Mouse (Mus musculus) left cerebral cortex, postnatal 14 days (tissue): ENCODE results near the gene Tenm4. TPM values are rescaled to one million over a fixed set of nuclear protein-coding genes. Genes with fewer than 3 reads are reported as not detected.
A peak's percentile ranks its signal among the peaks of the same experiment; 100 is the strongest.

Experiments used
- DNase-seq, 2 experiments: peaks; one replicate each; pipeline ENCODE4 v3.0.0; 2021 to 2022; ENCODE audit warnings: low spot score in 2 of 2, mixed read lengths in 1 of 2
- intact Hi-C: fragments of 180-260 bp; cut with DNase I; formaldehyde crosslinking; loops from one replicate; pipeline ENCODE4 v1.15.1; 2025
- total RNA-seq, 2 experiments: library from RNA; stranded (reverse); gene quantifications; 2 replicates each; pipeline ENCODE4 v1.2.3; 2021

The Tenm4 gene
- total RNA-seq, 2 experiments from 2014 or later = 117 to 118 TPM

- no peak for DNase-seq
- intact Hi-C loops = no loop called here
These were observed 700.0 kb downstream of the Tenm4 start for GRCm38 (mm10) chr7:96871031-96871430.

GRCm38 (mm10) chr7:96878511-96879276 lies 707.6 kb downstream of the Tenm4 start:
- intact Hi-C loops = no loop called here

DNA sequence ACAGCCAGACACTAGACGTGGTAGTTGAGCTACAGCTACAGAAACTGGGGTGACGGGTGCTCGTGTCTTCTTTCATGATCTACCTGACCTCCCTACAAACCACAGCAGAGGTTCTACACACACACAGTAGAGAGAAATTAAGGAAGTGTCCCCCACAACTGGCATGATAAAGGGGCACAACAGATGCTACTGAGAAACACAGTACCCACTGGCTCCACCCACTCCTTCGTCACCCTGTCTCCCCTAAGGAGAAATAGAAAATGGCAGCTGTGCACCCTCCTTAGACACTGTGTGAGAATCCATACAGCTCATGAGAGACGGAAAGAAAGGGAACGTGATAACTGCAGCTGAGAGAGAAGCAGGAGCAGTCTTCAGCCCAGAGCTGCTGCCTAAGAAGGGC lies 708.5 kb downstream of the Tenm4 start:
- intact Hi-C loops = no loop called here
- no peak for DNase-seq

More at GRCm38 (mm10) chr7:96878511-96879276, 707.6 kb downstream of the Tenm4 start:
- no peak for DNase-seq

DNA sequence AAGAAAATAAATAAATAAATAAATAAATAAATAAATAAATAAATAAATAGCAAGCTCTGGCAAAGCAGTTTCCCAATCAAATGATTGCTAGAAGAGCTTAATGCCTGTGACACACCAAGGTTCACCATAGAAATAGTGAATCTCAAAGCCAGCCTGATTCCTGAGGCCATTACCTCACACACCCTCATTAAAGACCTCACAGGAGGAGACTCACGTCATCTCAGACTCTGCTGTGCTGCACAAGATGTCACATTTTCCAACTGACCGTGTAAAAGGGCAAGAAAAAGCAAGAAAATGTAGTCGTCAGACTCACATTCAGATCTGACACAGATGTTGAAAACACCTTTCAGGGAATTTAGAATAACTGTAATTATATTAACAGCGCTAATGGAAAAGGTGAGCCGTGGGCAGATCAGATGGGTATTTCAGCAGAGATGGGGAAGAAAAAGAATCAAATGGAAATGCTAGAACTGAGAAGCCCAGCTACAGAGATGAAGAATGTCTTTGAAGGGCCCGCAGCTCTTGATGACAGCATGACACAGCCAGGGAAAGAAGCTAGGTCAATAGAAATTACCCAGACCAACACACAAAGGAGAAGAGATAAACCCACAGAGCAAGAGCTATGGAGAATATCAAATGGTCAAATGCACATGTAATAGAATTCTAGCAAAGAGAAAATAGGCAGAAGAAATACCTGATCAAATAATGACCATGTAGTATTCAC lies 709.3 kb downstream of the Tenm4 start:
- intact Hi-C loops = no loop called here
- DNase-seq = no peak

DNA sequence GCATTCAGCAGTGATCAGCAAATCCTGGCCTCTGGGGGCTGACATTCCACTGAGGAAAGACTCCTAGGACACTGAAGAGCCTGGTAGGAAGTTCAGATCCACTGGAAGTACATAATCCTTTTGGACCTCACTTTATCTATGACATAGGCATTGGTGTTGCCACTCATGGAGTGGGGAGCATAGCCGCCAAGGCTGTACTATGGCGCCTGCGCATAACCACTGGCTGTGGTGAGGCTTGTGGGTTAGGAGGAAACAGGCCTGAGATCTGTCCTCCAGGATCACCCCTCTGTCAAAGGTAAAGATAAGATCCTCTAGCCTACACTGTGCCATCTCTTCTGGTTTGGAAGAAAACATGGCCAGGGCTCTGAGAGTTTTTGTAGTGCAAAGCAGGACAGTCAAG lies 712.3 kb downstream of the Tenm4 start:
- intact Hi-C loops = no loop called here
- DNase-seq = no peak

GRCm38 (mm10) chr7:96887088-96887654 lies 716.1 kb downstream of the Tenm4 start:
- DNase-seq = peak in 1 of 2 experiments; percentile 23
- intact Hi-C loops = no loop called here

DNA sequence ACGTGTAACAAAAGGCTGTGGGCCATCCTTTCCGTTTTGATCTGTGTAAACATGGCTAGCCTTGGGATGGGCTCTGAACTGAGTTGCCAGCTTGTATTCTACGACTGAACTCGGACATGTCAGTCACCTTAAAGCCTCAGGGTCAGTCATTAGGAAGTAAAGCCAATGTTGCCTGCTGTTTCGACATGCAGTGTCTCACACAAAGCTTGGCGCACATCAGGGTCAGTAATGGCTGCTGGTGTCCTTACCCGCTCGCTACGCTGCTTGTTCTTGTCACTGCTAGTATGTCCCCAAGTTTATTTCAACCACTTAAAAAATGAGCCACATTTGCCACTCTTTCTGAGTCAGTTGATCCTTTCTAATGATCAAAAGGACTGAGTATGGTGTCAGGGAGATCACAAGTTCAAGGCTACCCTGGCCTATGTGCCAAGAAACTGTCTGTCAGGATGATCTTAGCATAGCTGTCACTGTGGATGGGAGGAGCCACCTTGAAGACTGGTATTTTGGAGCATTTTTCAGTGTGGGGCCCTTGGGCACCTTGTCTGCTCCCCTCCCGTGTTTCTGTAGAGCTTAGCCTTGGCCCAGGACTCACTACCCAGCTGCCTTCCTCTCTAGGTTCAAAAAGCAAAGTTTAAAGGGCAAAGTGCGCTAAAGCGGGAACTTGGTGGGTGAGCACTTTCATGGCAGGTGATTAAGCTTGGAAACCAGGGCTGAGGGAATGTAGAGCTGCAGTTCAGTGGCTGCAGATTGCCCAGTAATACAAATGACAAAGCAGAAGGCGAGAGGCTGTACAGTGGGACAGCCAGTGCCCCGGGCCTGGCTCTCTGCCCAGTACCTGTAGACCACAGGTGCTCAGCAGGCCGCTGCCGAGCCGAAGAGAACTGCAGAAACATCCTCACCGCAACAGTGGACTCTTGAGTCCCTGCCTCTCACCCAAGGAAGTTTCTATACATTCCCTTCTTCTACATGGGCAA lies 718.3 kb downstream of the Tenm4 start:
- no peak for DNase-seq
- intact Hi-C loops = no loop called here

DNA sequence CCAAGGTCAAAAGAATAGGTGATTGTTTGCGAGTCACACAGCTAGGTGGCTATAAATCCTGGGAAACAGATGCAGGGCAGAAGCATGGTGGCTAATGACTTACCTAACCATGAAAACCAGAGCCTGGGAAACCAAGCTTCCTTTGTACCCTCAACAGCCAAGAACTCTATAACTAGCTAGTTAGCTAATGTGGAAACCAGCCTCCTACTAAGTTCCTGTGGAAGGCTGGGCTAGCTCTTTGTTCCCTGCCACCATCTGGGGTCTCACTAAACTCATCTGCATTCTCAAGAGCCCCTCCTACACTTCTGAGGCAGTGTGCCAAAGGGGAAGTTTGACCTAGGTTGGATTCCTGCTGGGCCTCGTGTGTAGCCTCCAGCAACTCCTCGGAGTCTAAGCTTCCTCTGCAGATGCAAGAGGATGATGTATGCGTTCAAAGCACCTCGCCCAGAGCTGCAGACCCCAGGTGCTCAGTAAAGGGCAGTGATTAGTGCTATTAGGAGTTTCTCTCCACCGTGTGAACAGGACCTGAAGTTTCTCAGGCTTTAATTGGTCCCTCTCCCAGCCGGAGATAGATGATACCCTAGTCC lies 719.1 kb downstream of the Tenm4 start:
- no peak for DNase-seq
- intact Hi-C loops = no loop called here

DNA sequence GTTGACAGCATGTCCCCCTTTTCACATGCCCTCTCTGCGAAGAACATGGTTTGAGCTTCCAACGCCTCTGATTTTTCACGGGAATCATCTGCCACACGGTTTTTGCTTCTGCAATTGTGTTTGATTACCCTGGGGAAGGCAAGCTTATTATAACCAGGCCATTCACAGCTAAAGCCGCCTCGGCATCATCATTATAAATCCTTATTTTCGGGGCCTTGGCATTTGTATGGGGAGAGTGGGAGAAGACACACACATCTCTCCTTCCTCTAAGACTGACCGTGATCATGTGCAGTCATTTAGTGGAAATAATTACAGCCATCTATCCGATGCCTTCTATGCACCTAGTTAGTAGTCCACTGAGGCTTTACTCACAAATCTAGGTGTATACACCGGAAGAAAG lies 719.9 kb downstream of the Tenm4 start:
- intact Hi-C loops = no loop called here
- no peak for DNase-seq

GRCm38 (mm10) chr7:96899036-96899569 lies 728.1 kb downstream of the Tenm4 start:
- DNase-seq = peak; percentile 33 to 63
- intact Hi-C loops = no loop called here

- no peak for DNase-seq
- intact Hi-C loops = loop anchor here (5.0 to 10.0 kb wide), 2 partner anchors 217 to 690 kb away; no protein-coding TSS in a partner anchor
These were observed 731.1 kb downstream of the Tenm4 start for GRCm38 (mm10) chr7:96902183-96902582.

DNA sequence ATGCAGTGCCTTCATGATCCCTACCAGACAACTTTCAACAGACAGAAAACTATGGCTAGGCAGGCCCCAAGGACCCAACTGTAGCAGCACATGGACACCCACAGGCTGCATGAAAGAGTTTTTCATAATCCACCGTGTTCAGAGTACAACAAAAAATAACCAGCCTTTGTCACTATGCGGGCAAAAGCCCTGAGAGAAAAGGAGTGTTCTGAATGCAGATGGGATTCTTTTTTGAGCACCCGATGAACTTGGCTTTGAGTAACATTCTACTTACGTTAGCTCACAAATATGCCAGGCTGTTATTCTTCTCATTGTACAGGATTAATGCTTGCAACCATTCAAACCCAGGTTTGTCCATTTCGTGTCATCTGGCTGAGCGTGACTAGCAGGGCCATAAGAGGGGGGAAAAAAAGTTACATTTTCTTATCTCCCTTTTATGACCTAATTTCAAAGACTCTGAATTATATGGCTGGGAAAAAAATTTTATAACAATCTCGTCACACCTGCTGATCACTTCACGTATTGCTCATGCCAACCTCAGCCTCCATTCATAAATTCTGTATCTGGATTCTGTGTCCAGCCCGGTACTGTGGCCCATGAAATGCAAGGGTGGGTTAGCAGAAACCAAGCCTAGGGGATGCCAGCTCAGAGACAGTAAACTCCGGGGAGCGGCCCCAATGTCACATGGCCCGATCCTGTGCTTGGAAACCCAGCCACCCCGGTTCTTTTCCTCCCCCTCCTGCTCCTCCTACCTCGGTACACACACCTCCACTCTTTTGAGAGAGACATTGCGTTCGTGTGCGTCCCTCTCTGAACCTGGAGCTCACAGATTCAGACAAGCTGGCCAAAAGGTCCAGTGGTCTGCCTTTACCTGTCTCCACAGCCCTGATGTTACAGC lies 732.3 kb downstream of the Tenm4 start:
- peak in 1 of 2 experiments; percentile 26 for DNase-seq
- intact Hi-C loops = loop anchor here (5.0 to 10.0 kb wide), 2 partner anchors 219 to 691 kb away; no protein-coding TSS in a partner anchor

GRCm38 (mm10) chr7:96904442-96904841 lies 733.4 kb downstream of the Tenm4 start:
- intact Hi-C loops = loop anchor here (5.0 to 10.0 kb wide), 2 partner anchors 220 to 692 kb away; no protein-coding TSS in a partner anchor
- no peak for DNase-seq

GRCm38 (mm10) chr7:96904936-96905335 lies 733.9 kb downstream of the Tenm4 start:
- intact Hi-C loops = loop anchor here (5.0 to 10.0 kb wide), 2 partner anchors 220 to 693 kb away; no protein-coding TSS in a partner anchor
- DNase-seq = no peak

DNA sequence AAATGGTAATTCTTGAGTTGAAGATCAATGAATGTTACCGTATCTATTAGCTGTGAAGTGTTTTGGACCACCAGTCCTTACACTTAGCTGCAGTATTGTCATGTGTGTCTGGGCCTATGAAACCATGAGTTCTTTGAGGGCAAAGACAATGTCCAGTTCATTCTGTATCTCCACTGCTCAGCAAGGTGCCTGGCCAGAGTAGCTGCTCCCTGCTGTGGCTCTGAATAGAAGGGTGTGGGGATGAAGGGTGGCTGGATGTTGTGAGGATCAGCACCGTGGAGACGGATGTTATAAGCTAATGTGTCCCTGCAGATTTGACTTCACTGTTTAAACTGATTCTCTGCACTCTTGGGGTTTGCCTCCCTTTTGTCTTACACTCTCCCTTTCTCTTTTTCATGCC lies 734.4 kb downstream of the Tenm4 start:
- no peak for DNase-seq
- intact Hi-C loops = loop anchor here (10.0 kb wide), 1 partner anchor 221 kb away; no protein-coding TSS in a partner anchor

- DNase-seq = no peak
- intact Hi-C loops = loop anchor here (10.0 kb wide), 1 partner anchor 221 kb away; no protein-coding TSS in a partner anchor
These were observed 735.2 kb downstream of the Tenm4 start for GRCm38 (mm10) chr7:96906216-96906615.

- no peak for DNase-seq
- intact Hi-C loops = loop anchor here (10.0 kb wide), 1 partner anchor 223 kb away; no protein-coding TSS in a partner anchor
These were observed 737.1 kb downstream of the Tenm4 start for GRCm38 (mm10) chr7:96907971-96908680.
